Mouse (Mus musculus) embryo, embryonic 10.5 days (tissue): Measurements from ENCODE around the gene Repin1.

ENCODE experiments used
- DNase-seq: peaks from one replicate; pipeline ENCODE4 v3.0.0-alpha.2; 2015; ENCODE audit warnings: low spot score

Gene Repin1

GRCm38 (mm10) chr6:48593158-48594042, at the start of gene Repin1, which contains the start of gene Gm44965:
Gene Repin1 (plus strand): TSS chr6:48593883.
Gene Gm44965 (plus strand): TSS chr6:48593941.
- DNase-seq = peak; percentile 94

DNA sequence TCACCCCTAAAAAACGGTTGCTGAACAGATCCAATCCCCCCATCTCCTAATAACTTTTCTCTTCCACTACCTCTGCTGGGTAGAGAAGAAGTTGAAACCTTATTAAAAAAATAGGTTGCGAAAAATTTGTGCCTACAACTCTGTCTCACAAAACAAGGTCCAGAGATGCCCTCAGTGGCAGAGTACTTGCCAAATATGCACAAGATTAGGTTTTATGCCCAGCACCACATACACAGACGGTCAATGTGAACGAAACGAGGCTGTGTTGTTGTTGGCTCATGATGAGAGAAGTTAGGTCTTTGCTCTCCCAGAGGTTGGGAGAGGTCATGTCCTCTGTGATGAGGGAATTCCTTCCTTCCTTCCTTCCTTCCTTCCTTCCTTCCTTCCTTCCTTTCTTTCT, 48.4 kb upstream of the Repin1 start:
- no peak for DNase-seq

DNA sequence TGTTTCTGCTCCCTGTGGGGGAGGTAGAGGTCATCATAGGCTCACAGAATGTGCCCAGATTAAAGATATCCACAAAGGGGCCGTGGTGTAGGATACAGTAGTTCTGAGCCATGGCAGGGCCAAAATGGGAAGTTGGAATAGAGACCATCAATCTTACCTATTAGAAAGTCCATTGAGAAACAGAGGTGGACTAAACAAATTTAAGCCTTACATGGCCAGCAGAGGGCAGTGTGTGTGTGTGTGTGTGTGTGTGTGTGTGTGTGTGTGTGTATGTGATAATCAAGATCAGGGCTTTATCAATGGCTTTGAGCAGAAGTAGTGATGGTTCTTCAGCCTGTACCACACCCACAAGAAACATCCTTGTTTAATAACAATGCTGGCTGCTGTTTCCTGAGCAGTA, 47.4 kb upstream of the Repin1 start:
- DNase-seq = peak; percentile 71

GRCm38 (mm10) chr6:48546858-48547257, 46.8 kb upstream of the Repin1 start:
- DNase-seq = no peak

GRCm38 (mm10) chr6:48548314-48548713, 45.4 kb upstream of the Repin1 start:
- DNase-seq = no peak

GRCm38 (mm10) chr6:48552918-48553317, 40.8 kb upstream of the Repin1 start:
- DNase-seq = peak; percentile 54

DNA sequence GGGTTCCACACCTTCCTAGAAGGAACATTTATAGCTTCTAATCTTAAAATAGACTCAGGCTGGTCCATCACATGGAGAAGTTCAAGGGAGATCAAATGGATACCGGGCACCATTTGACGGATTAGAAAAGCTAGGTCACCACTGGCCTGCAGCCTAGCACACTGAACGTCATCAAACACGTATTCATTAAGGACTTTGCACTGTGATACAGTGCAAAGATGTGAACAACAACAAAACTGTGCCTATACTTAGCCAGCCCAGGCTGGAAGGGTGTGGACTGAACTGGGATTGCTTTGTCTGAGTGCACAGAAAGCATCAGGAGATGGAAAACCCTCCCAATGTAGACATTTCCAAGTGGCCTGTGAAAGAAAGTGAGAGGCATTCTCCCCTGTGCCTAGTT, 39.9 kb upstream of the Repin1 start:
- DNase-seq = no peak

- peak; percentile 95 for DNase-seq
These were observed 39.2 kb upstream of the Repin1 start, which contains the start of gene Lrrc61 for GRCm38 (mm10) chr6:48554280-48555103. Gene Lrrc61 (plus strand): TSS chr6:48554796.

- DNase-seq = peak; percentile 91
These were observed 38.4 kb upstream of the Repin1 start for GRCm38 (mm10) chr6:48555104-48555890.

DNA sequence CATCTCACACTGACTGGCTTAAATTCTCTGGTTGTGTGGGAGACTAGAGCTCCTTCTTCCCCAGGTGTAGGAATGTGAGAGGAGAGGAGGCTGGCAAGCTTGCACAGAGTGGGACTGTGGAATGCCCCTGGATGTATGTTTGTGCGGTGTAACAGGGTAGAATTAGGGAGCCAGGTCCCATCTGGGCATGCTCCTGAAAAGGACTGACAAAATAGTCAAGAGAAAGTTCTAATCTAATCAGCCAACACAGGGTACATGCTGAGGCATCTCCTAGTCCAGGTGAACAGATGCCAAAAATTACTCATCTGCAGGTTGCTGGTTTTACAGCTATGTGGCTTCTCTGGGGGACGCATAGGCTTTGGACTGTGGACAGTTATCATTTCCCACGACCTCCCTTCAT, 37.7 kb upstream of the Repin1 start:
- no peak for DNase-seq

DNA sequence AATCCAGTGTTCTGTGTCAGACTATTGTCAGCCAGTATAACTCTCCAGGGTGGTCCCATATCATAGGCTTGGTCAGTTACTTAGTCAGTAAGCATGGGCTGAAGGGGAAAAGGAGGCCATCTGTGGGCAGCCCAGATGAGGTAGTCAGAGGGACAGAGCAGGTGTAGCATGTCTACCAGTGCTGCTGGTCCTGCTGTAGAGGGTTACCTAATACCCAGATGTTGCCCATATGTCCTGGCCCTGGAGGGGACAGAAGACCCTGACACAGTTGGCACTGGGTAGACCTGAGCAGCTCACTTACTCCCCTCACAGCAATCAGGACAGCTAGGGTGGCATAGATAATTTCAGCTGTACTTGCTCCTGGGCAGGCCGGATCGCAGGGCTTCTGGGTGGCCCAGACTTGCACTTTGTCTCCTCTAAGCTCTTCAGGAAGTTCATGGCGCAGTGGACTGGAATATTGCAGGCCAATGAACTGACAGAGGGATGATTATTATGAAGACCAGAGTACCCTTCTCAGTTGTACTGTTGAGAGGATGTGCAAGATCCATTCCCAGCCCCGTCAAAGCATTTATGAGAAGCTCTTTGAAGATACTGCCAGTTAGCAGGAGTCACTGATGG, 27.9 kb upstream of the Repin1 start:
- DNase-seq = no peak

DNA sequence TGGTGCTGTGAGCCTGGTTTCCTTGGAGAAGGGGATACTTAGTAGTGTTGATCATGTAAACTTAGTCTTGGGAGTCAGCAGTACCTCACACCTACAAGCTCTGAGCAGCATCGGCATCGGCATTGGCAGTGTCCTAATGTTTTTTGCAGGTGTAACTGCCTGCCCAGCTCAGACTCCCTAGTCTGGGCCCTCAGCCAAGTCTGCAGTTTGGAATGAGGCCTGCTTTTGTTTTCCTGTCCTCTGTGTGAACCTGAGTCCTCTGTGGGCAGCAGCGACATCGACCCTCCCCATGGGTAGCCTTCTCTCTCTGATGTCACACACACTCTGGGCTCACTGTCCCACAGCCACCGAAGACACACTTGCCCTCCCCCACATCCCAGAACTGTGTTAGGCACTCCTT, 27.4 kb upstream of the Repin1 start:
- no peak for DNase-seq

DNA sequence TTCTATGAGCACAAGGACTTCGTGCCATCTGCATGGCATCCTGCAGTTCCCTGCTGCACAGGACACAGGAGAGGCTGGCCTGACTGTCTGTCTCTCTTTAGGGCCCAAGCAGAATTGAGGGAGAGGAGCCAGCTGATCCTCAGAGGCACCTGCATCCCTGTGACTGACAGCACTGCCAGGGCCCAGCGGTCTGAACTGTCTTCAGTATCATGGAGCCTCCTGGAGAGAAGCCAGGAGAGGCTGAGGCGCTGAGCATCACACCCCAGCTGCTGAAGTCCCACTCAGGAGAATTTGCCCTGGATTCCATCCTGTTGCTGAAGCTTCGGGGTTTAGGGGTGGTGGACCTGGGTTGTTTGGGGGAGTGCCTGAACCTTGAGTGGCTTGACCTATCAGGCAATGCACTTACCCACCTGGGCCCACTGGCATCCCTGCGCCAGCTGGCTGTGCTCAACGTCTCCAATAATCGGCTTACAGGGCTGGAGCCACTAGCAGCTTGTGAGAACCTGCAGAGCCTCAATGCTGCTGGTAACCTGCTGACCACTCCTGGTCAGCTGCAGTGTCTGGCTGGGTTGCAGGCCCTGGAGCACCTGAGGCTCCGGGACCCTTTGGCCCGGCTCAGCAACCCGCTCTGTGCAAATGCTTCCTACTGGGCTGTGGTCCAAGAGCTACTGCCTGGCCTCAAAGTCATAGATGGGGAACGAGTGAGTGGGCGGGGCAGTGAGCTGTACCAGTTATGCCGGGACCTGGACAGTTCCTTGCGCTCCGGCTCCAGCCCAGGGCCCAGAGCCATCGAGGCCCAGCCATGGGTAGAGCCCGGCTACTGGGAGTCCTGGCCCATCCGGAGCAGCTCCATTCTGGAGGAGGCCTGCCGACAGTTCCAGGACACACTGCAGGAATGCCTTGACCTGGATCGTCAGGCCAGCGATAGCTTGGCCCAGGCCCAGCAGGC, 25.4 kb upstream of the Repin1 start:
- no peak for DNase-seq

- DNase-seq = no peak
These were observed 24.4 kb upstream of the Repin1 start for GRCm38 (mm10) chr6:48569065-48569807.

- no peak for DNase-seq
These were observed 21.7 kb upstream of the Repin1 start for GRCm38 (mm10) chr6:48572014-48572413.

GRCm38 (mm10) chr6:48572572-48573061, 21.1 kb upstream of the Repin1 start, which contains the start of gene Rarres2:
Gene Rarres2 (minus strand): TSS chr6:48572789.
- peak; percentile 48 for DNase-seq

- peak; percentile 68 for DNase-seq
These were observed 20.4 kb upstream of the Repin1 start for GRCm38 (mm10) chr6:48573280-48573679.

- DNase-seq = no peak
These were observed 19.7 kb upstream of the Repin1 start for GRCm38 (mm10) chr6:48573981-48574380.

DNA sequence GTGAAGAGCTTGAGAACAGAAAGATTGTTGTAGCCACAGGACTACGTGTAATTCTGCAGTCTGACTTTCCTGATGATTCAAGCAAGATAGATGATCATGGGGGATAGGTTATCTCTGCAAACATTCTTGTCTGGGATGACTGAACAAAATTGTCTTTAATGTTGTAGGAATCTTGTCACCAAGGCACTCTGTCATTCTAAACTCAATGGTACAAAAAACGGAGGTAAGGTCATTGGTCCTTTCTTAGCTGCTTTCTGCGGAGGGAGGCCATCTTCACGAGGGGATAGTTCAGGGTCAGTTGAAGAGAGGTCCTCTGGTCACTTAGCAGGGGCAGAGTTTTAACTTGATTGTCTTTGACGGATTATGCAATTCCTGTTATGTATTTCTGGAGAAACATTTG, 14.9 kb upstream of the Repin1 start:
- no peak for DNase-seq
